Mouse (Mus musculus) c-Kit-positive CD71-positive TER-119-positive erythroid progenitor cells, embryonic 14.5 days (primary cell): ENCODE results near the gene Tubb2b.
A peak's percentile ranks its signal among the peaks of the same experiment; 100 is the strongest.

Source experiments
- DNase-seq: peaks from one replicate; pipeline ENCODE4 v3.0.0-alpha.2; 2013; ENCODE audit warnings: low spot score

The Tubb2b gene

DNA sequence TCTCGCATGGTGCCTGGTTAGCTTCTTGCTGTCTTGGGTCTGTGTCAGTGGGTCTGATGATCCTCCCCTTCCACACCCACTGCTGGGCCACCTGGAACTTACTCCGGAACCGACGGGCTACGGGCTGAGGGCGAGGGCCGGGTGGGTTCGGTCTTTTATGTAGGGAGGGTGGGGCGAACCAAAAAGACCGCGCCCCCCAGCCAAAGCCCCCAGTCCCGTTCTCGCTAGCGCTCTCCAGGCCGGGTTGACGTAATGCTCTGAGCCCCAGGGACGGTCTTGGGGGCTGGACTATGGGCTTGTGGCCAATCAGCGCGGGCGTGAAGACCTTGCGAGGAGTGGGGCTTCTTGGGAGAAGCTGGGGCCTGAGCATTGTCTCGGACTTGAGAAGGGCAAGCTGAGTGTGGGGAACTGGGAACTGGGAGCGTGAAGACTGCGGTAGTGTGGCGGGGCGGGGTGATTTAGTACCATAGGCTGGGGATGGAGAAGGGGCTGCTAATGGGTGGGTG lies at the start of gene Tubb2b:
Tubb2b (minus strand) TSS at position 241 of the 506 bp plus-strand sequence.
- no peak for DNase-seq

DNA sequence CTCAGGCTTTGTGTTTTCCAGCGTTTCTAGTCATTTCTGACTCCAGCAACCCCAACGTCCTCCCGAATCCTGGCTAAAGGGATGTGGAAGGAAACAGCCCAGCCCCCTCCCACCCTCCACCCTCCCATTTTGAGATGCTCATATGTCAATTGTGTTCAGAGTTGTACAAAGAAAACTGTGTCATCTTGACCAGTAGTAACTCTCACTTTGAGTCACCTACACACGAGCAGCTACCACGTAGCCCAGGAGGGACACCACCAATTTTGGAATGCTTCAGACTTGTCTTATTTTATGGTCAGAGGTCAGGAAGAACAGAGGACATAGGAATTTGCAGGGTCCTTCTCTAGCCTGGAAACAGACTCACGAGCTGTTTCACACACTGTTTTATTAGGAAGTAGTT lies 43.8 kb upstream of the Tubb2b start:
- no peak for DNase-seq

DNA sequence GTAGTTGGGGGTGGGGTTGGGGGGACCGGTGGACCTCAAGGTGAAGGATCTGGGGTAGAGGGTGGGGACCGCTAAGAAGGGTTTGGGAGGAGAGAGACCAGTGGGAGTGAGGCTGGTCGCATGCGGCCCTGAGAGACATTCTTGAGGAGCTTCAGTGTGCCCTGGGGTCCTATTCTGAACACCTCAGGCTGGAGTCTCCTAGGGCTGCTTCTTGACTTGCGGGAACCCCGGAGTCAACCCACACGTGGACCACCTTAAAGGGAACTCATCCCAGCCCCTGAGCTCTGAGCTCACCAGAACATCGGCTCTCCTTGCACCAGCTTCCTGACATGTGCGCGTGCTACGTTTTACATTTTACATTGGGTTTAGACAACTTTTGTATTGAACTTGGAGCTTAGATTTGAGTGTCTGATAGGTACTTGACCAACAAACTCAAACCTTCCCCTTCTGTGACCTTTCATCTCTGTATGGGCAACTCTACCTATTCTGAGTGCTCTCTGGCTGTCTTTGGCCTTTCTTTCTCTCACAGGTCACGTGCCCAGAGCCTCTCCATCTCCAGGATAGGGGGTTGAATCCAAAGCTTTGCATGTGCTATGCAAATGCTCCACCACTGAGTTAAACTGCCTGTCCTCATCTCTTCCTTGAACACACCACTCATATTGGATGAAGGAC lies 33.2 kb upstream of the Tubb2b start:
- no peak for DNase-seq

DNA sequence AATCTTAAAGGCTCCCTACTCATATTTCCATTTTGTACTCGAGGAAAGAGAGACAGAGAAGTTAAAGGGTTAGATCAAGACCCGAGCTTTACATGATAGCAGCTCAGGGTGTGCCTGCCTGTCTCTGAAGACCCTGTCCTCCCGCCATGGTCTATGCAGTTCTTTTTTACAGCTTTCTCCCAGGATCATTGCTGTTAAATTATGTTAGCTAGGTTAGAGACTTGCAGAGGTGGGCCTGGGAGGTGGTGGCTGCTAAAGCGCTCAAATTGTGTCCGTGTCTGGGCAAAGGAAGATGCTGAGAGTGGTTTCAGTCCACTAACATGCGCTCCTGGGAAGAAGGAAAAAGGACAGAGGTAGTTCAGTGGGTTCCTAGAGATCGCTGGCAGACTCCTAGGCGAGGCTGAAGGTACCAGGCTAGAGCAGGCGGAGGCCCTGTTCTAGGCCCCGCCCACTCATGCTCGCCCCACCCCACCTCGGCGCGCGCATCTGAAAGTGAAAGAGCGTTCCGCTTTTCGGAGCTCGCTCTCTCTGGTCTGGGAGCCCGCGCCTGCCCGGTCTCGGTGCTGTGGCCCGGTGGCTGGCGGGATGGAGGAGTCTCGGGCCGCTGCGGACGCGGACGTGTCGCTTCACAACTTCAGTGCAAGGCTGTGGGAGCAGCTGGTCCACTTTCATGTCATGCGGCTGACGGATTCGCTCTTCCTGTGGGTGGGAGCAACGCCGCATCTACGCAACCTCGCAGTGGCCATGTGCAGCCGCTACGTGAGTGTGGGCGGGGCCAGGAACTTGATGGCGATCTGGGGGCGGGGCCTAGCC lies 32.4 kb upstream of the Tubb2b start, which contains the start of gene Psmg4:
Psmg4 (plus strand) TSS at position 474 of the 813 bp plus-strand sequence.
- peak; percentile 91 for DNase-seq

DNA sequence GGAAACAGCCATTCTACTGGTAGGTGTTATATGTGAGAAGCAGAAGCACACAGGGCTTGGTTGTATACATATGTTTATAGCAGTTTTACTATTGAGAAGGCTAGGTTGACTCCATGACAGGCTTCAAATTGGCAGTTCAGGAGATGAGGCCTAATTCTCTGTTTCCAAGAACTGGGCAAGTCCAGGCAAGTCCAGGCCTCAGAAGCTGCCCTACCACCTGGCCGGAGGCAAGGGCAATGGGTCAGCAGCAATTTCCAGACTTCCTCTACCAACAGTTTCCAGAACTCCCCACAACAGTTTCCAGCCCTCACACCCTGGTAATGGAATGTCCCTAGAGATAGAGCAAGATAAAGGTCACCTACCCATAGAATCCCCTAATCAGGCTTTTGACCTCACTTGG lies 29.7 kb upstream of the Tubb2b start:
- no peak for DNase-seq

DNA sequence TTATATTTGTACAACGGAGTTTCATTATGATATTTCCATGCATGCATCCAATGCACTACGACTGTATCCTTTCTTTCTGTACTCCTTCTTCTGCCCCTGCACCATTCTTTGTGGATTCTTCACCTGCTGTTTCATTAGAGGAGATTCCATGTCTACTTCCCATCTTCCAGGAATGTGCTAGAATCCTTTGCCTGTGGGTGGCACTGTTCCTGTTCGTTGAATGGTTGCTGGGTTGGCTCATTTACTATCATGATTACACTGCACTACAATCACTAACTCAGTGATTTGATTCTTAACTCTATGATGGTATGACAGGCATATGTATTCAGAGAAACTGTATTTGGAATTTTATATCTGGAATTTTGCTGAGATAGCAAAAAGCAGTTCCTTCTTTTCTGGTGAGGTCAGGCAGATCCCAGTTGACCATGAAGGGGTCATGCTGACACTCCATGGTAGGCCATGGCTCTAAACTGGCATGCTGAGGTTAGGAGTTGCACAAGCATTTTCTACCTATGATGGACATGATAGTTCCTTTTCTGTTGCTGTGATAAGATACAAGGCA lies 27.4 kb upstream of the Tubb2b start:
- no peak for DNase-seq

DNA sequence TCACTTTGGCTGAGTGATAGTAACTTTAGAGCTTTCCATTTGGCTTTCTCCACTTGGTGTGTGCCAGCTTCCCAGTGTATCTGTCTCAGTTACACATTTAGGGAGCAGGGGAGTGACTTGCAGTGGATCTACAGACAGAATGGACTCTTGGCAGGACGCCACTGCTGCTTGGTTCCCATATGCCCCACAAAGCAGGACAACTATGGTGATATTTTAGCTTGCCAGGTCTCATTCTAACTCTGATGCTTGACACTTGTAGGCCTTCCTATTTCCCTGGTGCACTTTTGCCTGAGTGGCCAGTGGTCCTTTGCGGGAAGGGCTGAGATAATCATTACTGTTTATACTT lies 26.5 kb upstream of the Tubb2b start:
- DNase-seq = no peak

DNA sequence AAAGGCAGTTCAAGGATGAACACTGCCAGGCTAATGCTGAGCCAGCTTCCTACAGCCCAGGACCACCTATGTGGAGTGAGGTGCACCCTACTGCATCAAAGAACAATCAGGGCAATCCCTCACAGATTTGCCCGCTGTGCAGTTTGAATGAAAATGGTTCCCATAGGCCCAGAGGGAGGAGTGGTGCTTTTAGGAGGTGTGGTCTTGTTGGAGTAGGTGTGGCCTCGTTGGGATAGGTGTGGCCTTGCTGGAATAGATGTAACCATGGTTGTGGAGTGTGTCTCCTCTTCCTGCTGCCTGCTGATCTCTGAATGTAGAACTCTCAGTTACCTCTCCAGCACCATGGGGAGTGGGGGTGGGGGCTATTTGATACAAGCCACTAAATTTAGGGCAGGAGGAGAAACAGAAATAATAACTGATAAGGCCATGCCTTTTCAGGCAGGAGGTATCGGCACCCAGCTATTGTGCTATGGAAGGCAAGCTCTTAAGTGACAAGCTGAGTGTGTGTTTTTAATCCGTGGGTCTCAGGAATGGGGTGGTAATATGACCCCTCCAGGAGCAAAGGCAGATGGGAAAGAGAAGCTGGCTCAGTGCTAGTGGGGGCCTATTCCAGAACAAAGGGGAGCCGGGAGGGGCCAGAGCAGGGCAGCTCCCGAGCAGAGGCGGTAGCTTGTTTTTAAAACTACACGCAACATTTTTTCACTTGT lies 26.0 kb upstream of the Tubb2b start:
- peak; percentile 30 for DNase-seq

DNA sequence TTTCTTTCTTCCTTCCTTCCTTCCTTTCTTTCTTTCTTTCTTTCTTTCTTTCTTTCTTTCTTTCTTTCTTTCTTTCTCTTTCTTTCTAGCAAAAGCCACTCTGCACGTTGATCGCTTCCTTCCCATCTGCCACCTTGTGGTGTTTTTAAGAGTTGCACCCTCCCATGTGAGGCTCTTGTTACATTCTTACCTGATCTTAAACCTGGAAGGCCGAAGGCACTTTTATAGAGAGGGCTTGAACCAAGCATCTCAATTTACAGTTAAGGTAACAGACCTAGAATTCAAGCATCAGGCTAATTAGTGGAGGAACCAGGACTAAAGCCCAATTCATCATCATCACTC lies 24.6 kb upstream of the Tubb2b start:
- DNase-seq = peak; percentile 66

DNA sequence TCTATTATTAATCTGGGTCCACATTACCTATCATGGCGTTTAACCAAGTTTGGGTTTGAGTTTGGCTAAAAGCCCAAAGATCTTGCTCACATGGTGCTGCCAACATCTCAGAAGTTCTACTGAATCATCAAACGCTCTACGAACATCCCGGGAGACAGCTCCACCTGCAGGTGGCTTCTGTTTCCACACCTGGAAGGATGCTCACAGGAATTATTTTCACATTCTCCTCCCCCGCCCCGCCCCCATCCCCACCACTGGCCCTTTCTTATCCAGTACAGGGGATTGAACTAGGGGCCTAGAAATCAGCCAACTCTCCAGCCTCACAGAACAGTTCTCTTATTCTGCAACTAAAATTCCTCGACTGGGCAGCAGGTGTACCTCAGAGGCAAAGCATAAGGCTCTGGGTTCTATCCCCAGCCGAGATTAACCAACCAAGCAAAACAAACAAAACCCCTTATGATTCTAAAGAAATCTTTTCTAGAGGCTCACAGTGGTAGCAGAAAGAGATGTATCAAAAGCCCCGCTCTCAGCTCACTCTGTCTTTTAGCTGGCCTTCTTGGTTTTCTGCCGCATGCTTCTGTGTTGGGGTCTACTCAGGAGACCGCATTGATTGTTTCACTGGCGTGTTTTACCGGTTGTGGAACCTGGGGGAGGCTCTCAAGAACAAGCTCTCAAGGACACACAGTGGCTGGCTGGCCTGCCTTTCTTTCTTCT lies 24.1 kb upstream of the Tubb2b start:
- peak; percentile 66 for DNase-seq

DNA sequence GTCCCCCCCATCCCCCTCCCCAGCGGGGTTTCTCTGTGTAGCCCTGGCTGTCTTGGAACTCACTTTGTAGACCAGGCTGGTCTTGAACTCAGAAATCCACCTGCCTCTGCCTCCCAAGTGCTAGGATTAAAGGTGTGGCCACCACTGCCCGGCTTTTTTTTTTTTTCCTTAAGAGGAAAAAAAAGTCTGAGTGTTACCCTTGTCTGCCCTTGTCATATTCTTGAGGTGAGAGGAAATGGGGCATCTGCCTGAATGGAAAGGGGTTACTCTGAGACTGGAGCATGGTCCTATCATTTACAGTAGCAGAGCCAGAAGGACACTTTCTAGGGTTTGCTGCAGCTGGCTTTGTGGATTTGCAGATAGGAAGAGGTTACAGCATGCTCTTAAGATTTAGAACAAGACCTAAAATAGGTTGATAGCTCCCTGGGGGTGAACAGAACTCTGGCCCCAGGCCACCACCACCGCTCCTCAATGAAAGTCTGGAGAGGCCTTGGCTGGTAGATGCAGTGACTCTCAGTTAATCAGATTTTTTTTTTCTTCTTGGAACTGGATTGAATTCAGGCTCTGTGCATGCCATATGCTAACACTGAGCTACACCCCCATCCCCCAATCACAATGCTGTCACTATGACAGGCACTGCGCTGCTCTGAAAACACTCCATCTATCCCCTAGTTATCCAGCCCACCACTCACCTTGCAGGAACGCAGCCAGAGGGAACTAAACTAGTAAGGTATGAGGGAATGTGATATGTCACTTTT lies 23.2 kb upstream of the Tubb2b start:
- DNase-seq = no peak

DNA sequence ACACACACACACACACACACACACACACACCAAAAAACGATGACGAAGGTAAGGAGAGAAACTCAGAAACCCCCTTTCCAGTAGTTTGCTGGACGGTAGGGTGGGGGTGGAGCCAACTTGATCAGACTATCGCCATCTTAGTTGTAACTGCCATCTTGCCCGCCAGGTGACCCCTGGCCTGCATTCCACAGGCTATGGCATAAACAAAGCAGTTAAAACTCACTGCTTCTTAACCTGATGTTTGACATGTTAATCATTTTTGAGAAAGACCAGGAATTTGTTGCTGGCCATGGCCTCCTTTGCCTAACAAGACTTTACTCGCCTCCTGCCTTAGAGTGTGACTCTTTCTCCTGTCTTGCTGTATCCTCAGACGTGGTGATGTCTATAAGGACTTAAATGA lies 22.4 kb upstream of the Tubb2b start:
- no peak for DNase-seq

DNA sequence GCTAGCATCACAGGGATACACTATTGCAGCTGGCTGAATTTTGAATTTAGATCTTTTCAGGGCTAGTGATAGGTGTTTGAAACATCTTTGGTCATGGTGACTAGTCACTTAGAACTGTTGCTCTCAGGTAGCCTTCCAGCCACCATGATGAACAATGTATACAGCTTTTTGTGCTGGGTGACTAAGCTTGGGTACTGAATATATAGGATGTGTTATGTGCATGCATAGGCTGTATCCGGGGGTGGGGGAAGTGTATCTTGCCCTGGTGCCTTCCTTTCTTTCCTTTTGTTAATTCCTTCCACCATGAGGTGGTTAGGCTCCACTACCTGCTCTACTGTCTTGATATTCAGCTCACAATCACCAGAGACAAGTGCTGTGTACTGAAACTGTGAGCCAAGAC lies 21.2 kb upstream of the Tubb2b start:
- DNase-seq = no peak

DNA sequence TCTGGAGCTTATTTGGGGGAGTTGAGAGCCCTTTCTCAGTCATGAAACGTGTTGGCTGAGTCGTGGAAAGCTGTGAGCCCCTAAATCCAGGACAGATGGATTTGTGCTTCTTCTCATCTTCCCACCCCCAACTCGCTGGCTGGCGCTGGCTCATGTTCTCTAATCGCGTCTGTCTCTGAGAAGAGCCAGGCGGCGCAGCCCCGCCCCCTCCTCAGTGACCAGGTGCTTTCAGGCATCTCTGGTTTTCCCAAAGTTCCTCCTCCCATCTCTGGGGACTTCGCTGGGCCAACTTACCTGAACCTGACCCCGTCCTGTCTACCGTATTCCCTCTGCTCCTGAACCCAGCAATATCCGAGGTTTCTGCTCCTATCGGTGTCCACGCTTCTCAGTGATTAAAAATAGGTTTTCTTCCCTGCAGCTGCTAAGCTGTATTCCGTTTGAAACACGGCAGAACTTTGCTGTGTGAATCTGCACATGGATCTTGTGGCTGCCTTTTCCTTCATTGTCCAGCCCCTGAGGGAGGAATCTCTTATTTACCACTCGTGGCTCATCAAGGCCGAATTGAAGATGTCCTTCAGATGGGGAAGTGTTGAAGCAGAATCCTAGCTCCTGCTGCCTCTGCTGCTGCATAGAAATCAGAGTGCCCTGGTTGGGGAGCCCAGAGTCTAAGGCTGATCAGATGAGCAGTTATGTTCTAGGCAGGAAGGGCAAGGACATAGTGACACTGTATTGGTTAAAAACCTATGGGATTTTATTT lies 20.2 kb upstream of the Tubb2b start:
- no peak for DNase-seq

DNA sequence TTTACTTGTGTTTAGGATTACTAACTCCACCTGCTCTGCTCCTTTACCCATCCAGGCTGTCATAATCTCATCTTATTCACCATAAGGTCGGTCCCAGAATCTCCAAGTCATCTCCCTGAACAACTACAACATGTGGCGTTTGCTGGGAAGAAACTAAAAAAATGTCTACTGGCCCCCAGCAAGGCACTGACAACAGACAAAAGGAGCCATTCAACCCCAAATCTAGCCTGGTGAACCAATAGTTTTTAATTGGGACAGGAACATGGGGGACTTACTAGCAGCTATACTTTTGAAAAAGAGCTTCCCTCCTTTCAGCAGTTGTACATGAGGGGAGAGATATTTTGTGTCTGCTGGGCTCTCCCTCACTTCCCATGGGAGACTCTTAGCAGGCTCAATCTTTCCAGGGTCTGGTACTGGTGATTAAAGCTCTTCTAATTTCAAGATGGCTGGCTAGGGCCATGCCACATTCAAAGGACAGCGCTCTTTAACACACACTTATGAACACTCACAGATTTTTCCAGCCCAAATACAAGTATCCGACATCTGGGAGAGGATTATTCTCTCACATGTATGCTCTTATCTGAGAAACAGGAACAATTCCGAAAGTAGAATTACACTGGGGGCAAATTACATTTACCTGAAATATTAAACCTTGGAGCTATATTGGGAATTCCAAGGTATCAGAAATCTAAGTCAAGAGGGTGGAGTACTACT lies 19.4 kb upstream of the Tubb2b start:
- no peak for DNase-seq

DNA sequence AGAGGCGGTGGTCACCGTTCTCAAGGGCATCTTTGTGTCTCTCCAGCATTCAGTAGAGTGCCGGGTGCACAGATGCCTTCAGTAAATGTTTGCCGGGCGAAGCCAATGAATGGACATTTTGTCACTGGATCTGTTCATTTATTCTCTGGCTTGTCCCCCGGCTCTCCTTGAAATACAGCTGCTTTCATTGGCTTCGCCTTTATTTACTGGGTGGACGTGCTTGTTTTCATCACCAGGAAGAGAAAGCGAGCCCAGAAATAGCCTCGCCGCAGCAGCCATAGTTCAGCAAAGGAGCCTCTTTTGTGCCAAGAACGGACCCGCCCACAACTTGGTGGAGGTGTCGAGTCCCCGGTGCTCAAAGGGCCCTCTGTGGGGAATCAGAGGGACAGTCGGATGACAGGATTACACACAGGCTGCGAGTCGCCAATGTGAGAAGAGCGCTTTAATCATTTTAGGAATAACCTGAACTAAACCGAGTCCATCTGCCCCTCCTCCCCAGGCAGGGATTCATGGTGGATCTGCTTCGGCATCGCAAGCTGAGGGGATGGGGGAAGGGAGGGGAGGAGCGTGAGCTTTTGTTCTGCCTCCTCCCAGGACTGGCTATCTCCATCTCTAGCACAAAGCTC lies 18.6 kb upstream of the Tubb2b start:
- no peak for DNase-seq

DNA sequence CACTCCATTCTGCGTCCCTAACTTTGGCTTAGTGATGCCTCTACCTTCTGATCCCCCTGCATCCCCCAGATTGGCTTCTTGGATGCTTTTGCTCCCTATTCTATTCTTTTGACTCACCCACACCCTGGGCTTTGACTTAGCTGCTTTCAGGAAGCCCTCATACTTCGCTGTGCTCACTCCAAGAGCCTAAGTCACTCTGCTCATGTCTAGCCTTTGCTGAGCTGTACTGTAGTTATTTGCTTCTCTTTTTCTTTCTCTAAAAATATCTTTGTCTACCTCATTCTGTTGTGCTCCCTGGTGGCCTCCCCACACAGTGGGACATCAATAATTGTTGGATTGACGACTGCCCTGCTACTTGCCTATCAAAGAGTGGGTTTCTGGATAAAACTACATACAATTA lies 17.9 kb upstream of the Tubb2b start:
- DNase-seq = no peak

DNA sequence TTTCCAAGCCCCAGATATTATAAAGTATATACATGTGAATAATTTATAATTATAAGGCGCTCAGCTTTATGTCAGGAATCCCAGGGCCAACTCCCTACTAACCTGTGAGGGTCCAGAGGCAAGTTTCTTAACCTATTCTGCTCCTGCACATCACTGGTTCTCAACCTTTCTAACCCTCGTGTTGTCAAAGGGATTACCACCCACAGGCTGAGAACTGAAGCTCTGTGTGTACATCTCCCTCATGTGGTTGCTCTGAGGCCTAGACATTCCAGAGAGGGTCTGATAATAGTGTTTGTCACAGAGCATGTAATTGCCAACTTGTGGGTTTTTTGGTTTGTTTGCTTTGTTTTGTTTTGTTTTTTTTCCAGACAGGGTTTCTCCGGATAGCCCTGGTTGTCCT lies 16.6 kb upstream of the Tubb2b start:
- no peak for DNase-seq

DNA sequence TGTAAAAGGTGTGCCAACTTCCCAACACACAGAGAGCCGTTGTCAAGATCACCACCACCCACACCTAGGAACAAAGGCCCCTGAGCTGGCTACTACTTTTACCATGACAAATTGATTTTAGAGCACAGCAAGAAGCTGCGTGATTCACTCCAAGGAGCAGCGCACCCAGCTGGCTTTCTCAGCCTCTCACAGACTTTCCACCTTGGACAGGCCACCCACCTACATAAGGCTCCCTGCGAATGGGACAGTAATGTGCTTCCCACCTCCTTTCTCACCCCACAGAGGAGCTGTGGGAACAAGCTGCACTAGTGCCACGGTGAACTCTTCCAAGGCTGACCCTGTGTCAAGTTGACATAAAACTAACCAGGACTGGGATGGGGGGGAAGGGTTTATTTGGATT lies 13.1 kb upstream of the Tubb2b start:
- DNase-seq = no peak
